Mouse (Mus musculus) lung, postnatal 0 days (tissue): ENCODE results near the gene Asb5.

ENCODE experiments used
- CTCF ChIP-seq: IDR thresholded peaks from 2 replicates; pipeline ENCODE4 v1.5.1; 2016; ENCODE audit warnings: antibody characterized with exemption, mild to moderate bottlenecking
- EP300 ChIP-seq: IDR thresholded peaks from 2 replicates; pipeline ENCODE4 v1.6.1; 2016; ENCODE audit warnings: antibody characterized with exemption, mild to moderate bottlenecking, control low read depth

- TF ChIP-seq CTCF (no peak), EP300 (no peak)
Measured at GRCm38 (mm10) chr8:54570618-54571609, 41.5 kb downstream of the Asb5 start.
